Mouse (Mus musculus): ENCODE results near the gene Stac.
A peak's percentile ranks its signal among the peaks of the same experiment; 100 is the strongest.

The Stac gene

GRCm38 (mm10) chr9:111587527-111587926 is 102.6 kb downstream of the Stac start:
- DNase-seq, result no peak

- DNase-seq, result no peak
Observed at GRCm38 (mm10) chr9:111578784-111579183, 111.4 kb downstream of the Stac start.

GRCm38 (mm10) chr9:111577453-111577852 is 112.7 kb downstream of the Stac start:
- no peak for DNase-seq

DNA sequence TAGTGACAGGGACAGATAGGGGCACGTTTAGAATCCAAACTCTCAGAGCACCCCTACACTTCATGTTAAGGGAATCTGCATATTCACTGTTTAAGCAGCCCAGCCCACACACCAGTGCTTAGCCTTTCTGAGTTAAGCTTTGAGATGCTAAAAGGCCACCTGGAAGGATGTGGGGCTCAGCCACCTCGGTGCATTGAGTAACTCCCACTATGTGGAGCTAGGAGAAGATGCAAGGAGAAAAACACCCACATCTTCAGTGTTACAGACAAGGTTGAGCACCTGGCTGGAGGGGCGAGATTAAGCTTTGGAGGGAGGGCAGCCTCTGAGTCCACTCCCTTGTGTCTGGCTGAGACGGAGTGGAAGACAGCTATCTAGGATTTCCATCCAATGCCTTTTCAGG is 114.3 kb downstream of the Stac start:
- no peak for DNase-seq

GRCm38 (mm10) chr9:111573836-111574235 is 116.3 kb downstream of the Stac start:
- DNase-seq, result peak; percentile 15

- no peak for DNase-seq
Observed at GRCm38 (mm10) chr9:111571619-111572018, 118.5 kb downstream of the Stac start.

GRCm38 (mm10) chr9:111564176-111564575 is 126.0 kb downstream of the Stac start:
- no peak for DNase-seq

DNA sequence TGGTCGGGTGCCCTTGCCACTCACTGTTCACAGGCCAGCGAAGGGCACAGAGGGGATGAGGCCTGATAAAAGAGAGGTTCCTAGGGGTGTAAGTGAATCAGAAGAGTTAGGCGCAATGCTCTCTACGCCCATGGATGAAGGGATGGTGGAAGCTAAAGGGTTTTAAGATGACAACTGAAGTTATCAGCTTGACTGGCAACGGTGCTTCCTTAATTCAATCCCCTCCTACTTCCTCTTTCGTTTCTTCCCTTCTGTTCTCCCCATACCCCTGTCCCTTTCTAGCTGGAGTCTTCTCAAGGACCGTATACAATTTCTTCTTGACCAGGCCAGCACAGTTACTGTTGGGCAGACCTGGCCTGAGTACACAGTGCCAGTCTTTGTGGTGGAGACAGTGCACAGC is 126.9 kb downstream of the Stac start:
- no peak for DNase-seq

- DNase-seq, result no peak
Observed at GRCm38 (mm10) chr9:111562217-111562988, 127.7 kb downstream of the Stac start.

DNA sequence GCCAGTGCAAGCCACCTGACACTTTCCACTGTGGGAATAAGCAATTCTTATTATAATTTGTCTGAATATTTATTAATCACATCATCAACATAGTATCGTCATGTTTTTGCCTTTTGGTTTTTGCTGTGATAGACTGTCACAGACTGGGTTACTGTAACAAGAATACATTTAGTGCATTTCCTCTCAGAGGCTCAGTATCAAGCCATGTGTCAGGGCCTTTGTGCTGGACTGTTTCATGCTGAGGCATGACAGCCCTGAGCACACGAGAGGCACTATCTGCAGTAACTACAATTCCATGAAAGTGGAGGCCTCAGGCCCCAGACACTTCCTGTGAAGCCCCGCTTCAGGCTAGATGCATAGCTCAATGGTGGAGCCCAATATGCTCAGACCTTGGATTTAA is 133.4 kb downstream of the Stac start:
- no peak for DNase-seq

- DNase-seq, result no peak
Observed at GRCm38 (mm10) chr9:111552865-111553264, 137.3 kb downstream of the Stac start.

DNA sequence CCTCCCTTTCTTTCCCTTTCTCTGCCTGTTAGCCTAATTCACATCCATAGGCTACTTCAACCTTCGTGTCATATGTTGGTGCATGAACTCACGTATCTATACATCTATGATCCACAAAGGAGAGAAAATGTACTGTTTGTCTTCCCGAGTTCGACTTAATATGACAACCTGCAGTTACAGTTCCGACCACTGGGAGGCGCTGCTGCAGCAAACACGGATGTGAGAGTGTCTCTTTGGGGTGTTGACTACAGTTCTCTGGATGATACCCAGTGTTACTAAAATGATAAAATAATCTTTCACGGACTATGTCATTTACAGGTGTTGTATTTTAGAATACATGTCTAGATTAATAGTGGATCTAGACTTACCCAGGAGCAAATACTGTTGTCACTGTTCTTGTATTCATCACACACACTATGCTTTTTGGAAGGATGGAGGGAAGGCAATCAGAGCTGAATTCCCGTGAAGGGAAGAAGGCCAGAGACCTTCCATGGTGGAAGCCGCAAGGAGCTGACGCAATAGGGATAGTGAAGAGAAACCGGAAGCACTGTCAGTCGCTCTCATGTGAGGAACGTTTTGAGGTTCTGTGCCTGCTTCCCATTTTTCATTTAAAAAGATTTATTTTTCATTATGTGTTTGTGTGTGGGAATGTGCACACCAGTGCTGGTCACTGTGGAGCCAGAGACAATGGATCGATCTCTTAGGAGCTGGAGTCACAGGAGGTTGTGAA is 138.5 kb downstream of the Stac start:
- DNase-seq, result no peak

DNA sequence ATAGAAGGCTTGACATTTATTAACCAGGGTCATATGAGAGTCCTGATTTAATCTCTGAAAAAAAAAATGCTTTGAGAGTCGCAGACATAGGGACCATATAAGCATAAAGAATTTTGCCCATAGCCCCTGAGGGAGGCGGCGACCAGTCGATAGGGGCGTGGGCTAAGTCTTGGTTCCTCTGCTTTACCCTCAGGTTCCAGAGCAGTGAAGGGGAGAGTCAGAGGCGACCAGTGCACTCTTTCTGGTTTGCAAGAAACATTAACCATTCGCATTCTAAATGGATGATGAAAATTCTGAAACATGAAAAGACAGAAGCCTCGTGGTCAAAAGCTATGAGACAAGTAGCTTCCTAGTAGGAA is 139.2 kb downstream of the Stac start:
- no peak for DNase-seq

DNA sequence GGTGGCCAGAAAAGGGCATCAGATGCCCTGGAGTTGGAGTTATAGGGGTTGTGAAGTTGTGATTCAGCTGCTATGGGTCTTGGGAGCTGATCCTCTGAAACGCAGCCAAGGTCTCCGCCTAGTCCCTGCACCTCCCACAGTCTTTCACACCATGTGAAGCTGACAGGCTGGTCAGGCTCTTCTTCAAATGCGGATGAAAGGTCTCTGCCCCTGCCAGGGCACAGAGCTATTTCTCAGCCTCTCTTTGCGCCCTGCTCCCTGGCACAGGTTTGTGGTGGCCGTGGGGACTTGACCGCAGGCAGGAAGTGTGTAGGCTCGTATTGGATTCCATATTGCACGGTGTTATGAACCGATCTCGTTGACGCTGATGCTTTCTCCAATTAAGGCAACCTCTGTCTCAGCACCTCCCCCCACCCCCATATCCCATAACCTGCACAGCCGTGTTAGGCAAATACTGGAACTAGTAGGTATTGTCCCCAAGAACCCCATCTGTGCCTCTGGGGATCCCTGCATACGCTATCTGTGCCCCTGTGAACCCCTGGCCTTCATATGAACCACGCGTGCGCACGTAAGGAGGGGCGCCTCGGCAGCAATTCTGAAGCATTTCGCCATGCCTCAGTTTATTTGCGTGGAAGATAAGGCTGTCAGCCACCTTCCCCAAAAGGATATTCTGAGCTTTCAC is 139.7 kb downstream of the Stac start:
- no peak for DNase-seq

DNA sequence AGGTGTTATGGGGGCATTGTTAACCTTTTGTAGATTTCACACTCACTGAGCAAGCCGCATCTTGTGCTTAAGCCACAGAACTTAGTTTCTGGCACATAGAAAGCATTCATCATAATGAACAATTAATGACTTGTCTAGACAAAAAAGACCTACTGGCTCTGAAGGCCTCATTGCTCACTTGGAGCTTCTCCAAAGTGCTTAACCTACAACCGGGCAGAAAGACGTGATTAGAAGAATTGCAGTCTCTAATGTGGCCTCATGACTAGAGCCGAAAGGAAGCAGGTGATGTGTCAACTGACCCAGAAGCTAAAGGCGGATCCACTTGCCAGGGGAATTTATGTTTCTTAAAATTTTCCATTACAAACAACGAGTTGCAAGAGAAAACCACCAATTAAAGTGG is 147.5 kb downstream of the Stac start:
- DNase-seq, result no peak

GRCm38 (mm10) chr9:111535445-111536064 is 154.6 kb downstream of the Stac start:
- no peak for DNase-seq

DNA sequence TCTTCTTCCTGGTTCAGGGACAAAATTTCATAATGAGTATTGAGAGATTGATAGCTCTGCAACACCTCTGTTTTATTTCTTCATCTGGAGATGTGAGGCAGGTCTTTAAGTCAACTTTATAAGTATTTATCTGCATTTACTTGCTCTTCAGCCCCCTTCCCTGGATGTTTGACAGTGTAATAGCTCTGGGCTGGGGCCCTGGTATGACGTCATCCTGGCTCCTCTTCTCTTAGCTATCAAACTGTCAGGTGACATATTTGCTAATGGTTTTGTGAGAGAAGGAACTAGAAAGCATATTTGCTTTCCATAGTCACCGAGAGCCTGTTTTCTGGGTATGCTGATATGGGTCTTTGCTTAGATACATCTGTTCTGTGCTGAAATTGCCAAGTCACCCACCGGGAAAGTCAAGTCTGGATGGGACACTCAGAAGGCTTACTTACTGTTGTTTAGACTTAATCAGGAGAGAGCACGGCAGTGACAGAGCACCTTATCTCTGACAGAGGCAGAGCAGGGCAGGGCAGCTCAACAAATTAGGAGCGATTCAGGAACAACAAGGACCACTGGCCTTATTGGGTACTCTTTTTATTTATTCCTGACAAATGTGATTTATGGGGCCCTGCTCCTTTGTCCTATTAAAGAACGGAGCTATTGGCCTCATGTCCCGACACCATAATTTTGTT is 155.3 kb downstream of the Stac start:
- no peak for DNase-seq

DNA sequence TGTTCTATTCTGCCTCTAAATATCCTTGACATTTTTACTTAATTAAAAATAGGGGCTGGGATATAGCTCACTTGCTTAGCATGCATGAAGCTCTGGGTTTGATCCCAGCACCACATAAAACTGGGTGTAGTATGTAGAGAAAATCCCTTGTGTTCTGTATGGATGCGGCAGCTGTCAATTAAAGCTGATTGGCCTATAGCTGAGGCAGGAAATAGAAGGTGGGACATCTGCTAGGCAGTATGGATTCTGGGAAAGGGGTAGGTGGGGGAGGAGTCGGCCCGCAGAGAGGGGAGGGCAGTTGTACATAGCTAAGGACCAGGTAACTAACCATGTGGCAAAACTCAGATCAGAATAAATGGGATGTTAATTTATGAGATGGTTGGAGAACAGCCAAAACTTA is 166.3 kb downstream of the Stac start:
- DNase-seq, result no peak

DNA sequence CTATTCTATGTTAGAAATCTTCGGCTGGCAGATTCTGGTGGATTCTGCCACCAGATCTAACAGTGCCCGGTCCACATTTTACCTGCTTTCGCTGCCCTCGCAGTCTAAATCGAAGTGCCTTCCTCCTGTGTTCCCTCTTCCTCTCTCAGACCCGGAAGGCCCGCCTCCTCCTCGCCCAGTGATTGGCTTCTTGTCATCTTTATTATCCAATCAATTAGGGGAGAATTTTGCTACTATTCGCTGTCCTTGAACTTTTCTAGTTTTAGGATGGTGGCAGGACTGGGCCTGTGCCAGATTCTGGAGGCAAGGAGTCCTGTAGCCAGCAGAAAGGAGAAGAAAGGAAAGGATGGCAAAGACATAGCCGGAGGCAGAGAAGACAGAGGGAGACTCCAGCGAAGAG is 167.0 kb downstream of the Stac start:
- DNase-seq, result no peak

GRCm38 (mm10) chr9:111522226-111522625 is 167.9 kb downstream of the Stac start:
- DNase-seq, result no peak

DNA sequence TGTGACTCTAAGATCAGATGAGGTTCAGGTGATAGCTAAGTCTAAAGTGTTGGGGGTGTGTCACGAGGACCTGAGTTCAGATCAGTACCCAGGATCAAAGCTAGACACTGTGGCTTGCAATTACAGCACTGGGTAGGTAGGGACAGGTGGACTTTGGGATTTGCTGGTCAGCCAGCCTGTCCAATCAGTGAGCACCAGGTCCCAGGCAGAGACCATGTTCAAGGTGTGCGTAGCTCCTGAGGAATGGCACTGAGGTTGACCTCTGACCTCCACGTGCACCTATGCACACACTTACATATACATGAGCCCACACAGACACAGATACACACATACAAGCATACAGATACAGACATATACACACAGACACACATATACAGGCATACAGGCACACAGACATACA is 174.6 kb downstream of the Stac start:
- DNase-seq, result no peak

GRCm38 (mm10) chr9:111514586-111515473 is 175.3 kb downstream of the Stac start:
- no peak for DNase-seq

Data from cerebellum, adult 11-12 months (tissue).